Mouse (Mus musculus) thymus, adult 2 months (tissue): ENCODE results near the gene Nbl1.

Source experiments
- CTCF ChIP-seq: fragments of 200-500 bp; IDR thresholded peaks from 2 replicates; pipeline ENCODE4 v1.5.1; 2012; ENCODE audit warnings: mild to moderate bottlenecking, control low read depth, low read length, moderate library complexity, borderline replicate concordance; ENCODE audit not compliant: control insufficient read depth, poor library complexity, insufficient read depth; ENCODE audit errors: extremely low read depth
- POLR2A ChIP-seq: fragments of 200-500 bp; IDR thresholded peaks from 2 replicates; pipeline ENCODE4 v1.6.1; 2012; ENCODE audit warnings: mild to moderate bottlenecking, low read length, control low read depth, moderate library complexity; ENCODE audit not compliant: control insufficient read depth, poor library complexity, insufficient read depth; ENCODE audit errors: extremely low read depth

- TF ChIP-seq CTCF (no peak), POLR2A (no peak)
These were observed 49.0 kb upstream of the Nbl1 start for GRCm38 (mm10) chr4:139141785-139142184.
